Mouse (Mus musculus): Measurements from ENCODE around the gene Umodl1.

DNA sequence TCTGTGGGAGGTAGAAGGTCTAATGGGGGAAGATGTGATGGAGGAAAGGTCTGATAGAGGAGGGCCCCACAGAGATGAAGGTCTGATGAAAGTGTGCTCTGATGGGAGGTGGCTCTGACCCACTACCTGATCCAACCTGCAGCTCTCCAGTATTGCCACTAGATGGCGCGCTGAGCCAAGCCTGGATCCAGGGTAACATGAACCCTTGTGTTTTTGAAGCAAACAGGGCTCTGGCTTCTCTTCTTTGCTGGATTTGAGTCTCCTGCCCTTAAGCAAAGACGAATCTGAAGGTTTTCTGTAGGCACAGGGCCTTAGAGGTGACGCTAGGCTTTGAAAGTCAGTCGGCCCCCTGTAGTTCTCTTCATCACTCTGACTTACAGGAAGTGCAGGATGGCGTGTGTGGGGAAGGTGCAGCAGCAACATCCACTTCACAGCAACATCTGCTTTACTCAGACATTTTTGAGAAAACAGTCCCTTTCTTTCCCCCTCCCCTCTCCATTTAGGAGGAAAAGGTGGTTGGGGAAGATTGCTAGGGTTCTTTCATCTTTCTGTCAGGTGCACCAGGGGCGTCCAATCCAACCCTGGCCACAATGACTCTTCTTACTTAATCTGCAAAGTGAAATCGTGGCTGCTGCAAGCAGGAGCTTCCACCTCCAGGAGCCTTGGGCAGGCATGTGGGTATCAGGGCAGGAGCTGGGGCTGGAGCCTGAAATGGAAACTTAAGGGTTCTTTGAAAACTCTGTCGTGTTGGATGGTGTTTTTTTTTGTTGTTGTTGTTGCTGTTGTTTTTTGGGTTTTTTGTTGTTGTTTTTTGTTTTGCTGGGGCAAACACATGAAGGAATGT, 57.3 kb downstream of the Umodl1 start:
- TF ChIP-seq CTCF (IDR thresholded peaks at IDR 0.05) (peak; percentile 98), EP300 (IDR thresholded peaks at IDR 0.05) (no peak)

Measured in lung, postnatal 0 days (tissue).